Mouse (Mus musculus): ENCODE measurements around the gene D8Ertd738e. TPM values are rescaled to one million over a fixed set of nuclear protein-coding genes. Genes with fewer than 3 reads are reported as not detected.
"Not testable (repeated sequence)": the region's sequence is repeated elsewhere in the genome, so short reads cannot be mapped to it uniquely, and the experiment has no call there.

The D8Ertd738e gene
- 336 and 355 TPM in 2 replicates for polyA plus RNA-seq (2015; fragmentation: Nextera tagmentation; extraction: Ambion mirVana)

GRCm38 (mm10) chr8:84249257-84250170 lies at the start of gene D8Ertd738e:
Gene D8Ertd738e, minus strand, starts transcription at chr8:84249719.
- peak within 1 kb of the TSS; percentile 77 for H3K4me2 ChIP-seq
- WGBS: 4% methylated on average over 52 of the region's 52 CpGs

GRCm38 (mm10) chr8:84297029-84297785 lies 47.7 kb upstream of the D8Ertd738e start:
- H3K9ac ChIP-seq: no peak overlapping the region
- no peaks in the 10 kb centered on the region for H3K4me1 ChIP-seq
- 79% methylated on average over 5 of the region's 5 CpGs for WGBS
- no peak overlapping the region for H3K27ac ChIP-seq
- no peaks in the 10 kb centered on the region for H3K36me3 ChIP-seq
- no peak overlapping the region for H3K4me2 ChIP-seq
- 0 out of 2 replicates have a peak, but pooled peaks cover 2% of the 10 kb centered on the region for H3K9me3 ChIP-seq (replicated peaks)
- H3K27me3 ChIP-seq: no peaks in the 10 kb centered on the region
- ATAC-seq (replicated peaks; ENCODE audit: low FRiP score): no peak
- no peak overlapping the region for H3K4me3 ChIP-seq (replicated peaks)

More at GRCm38 (mm10) chr8:84249257-84250170, at the start of gene D8Ertd738e:
- H3K4me3 ChIP-seq (replicated peaks): peak within 1 kb of the TSS; percentile 82
- peak; percentile 93 for ATAC-seq (replicated peaks; ENCODE audit: low FRiP score)
- H3K9me3 ChIP-seq (replicated peaks): no peaks in the 10 kb centered on the region
- H3K27ac ChIP-seq: peak within 1 kb of the TSS; percentile 80
- peak within 1 kb of the TSS; percentile 85 for H3K9ac ChIP-seq
- H3K36me3 ChIP-seq: peaks cover 79% of the 10 kb centered on the region
- H3K27me3 ChIP-seq: no peaks in the 10 kb centered on the region
- peaks cover 9% of the 10 kb centered on the region for H3K4me1 ChIP-seq

GRCm38 (mm10) chr8:84291688-84292087 lies 42.2 kb upstream of the D8Ertd738e start:
- no peak overlapping the region for H3K9ac ChIP-seq
- H3K4me3 ChIP-seq (replicated peaks): no peak overlapping the region
- no peak overlapping the region for H3K27ac ChIP-seq
- H3K4me2 ChIP-seq: no peak overlapping the region
- no peaks in the 10 kb centered on the region for H3K4me1 ChIP-seq
- 23% methylated on average over 8 of the region's 8 CpGs for WGBS
- H3K27me3 ChIP-seq: no peaks in the 10 kb centered on the region
- H3K36me3 ChIP-seq: no peaks in the 10 kb centered on the region
- H3K9me3 ChIP-seq (replicated peaks): no peaks in the 10 kb centered on the region
- no peak for ATAC-seq (replicated peaks; ENCODE audit: low FRiP score)

- H3K9me3 ChIP-seq (replicated peaks): no peaks in the 10 kb centered on the region
- H3K36me3 ChIP-seq: no peaks in the 10 kb centered on the region
- WGBS: 85% methylated on average over 5 of the region's 5 CpGs
- no peaks in the 10 kb centered on the region for H3K27me3 ChIP-seq
- no peak overlapping the region for H3K4me3 ChIP-seq (replicated peaks)
- H3K4me2 ChIP-seq: no peak overlapping the region
- H3K27ac ChIP-seq: no peak overlapping the region
- H3K4me1 ChIP-seq: no peaks in the 10 kb centered on the region
- no peak overlapping the region for H3K9ac ChIP-seq
- no peak for ATAC-seq (replicated peaks; ENCODE audit: low FRiP score)
These were observed 41.6 kb upstream of the D8Ertd738e start for GRCm38 (mm10) chr8:84291086-84291485.

GRCm38 (mm10) chr8:84288892-84289291 lies 39.4 kb upstream of the D8Ertd738e start:
- 59% methylated on average over 2 of the region's 2 CpGs for WGBS
- Histone ChIP-seq H3K4me2 (no peak overlapping the region), H3K4me3 (replicated peaks) (no peak overlapping the region), H3K9ac (no peak overlapping the region), H3K27me3 (no peaks in the 10 kb centered on the region), H3K4me1 (peaks cover 13% of the 10 kb centered on the region), H3K9me3 (replicated peaks) (no peaks in the 10 kb centered on the region), H3K36me3 (no peaks in the 10 kb centered on the region), H3K27ac (no peak overlapping the region)
- no peak for ATAC-seq (replicated peaks; ENCODE audit: low FRiP score)

- H3K27ac ChIP-seq: 0 out of 2 replicates have a peak overlapping the region, but pooled peaks have one; percentile 77
These were observed 36.1 kb upstream of the D8Ertd738e start for GRCm38 (mm10) chr8:84285665-84286064.

GRCm38 (mm10) chr8:84284608-84285063 lies 35.1 kb upstream of the D8Ertd738e start:
- Histone ChIP-seq H3K9me3 (replicated peaks) (no peaks in the 10 kb centered on the region), H3K4me1 (peaks cover 17% of the 10 kb centered on the region), H3K36me3 (no peaks in the 10 kb centered on the region), H3K9ac (0 out of 2 replicates have a peak overlapping the region, but pooled peaks have one; percentile 7), H3K4me3 (replicated peaks) (peak overlapping the region; percentile 34), H3K27ac (peak overlapping the region; percentile 77), H3K4me2 (peak overlapping the region; percentile 53), H3K27me3 (no peaks in the 10 kb centered on the region)
- peak; percentile 40 for ATAC-seq (replicated peaks; ENCODE audit: low FRiP score)
- WGBS: 10% methylated on average over 9 of the region's 9 CpGs

More at GRCm38 (mm10) chr8:84285665-84286064, 36.1 kb upstream of the D8Ertd738e start:
- H3K4me1 ChIP-seq: peaks cover 17% of the 10 kb centered on the region
- not testable (repeated sequence) for H3K4me2 ChIP-seq; H3K27me3 ChIP-seq; H3K9me3 ChIP-seq (replicated peaks); ATAC-seq (replicated peaks; ENCODE audit: low FRiP score); H3K4me3 ChIP-seq (replicated peaks); H3K9ac ChIP-seq; H3K36me3 ChIP-seq
- 60% methylated on average over 5 of the region's 5 CpGs for WGBS

- Histone ChIP-seq H3K4me2 (no peak overlapping the region), H3K27me3 (no peaks in the 10 kb centered on the region), H3K9me3 (replicated peaks) (no peaks in the 10 kb centered on the region), H3K36me3 (no peaks in the 10 kb centered on the region), H3K27ac (no peak overlapping the region), H3K4me3 (replicated peaks) (no peak overlapping the region), H3K4me1 (peaks cover 25% of the 10 kb centered on the region), H3K9ac (no peak overlapping the region)
- no peak for ATAC-seq (replicated peaks; ENCODE audit: low FRiP score)
- 68% methylated on average over 10 of the region's 10 CpGs for WGBS
These were observed 31.3 kb upstream of the D8Ertd738e start for GRCm38 (mm10) chr8:84280777-84281176.

GRCm38 (mm10) chr8:84276447-84276846 lies 26.9 kb upstream of the D8Ertd738e start:
- 71% methylated on average over 1 of the region's 1 CpGs for WGBS
- H3K27ac ChIP-seq: no peak overlapping the region
- no peaks in the 10 kb centered on the region for H3K36me3 ChIP-seq
- H3K4me2 ChIP-seq: no peak overlapping the region
- H3K9me3 ChIP-seq (replicated peaks): no peaks in the 10 kb centered on the region
- no peak overlapping the region for H3K9ac ChIP-seq
- H3K4me1 ChIP-seq: peaks cover 8% of the 10 kb centered on the region; the same call in 1 of the 2 replicates
- H3K4me3 ChIP-seq (replicated peaks): no peak overlapping the region
- ATAC-seq (replicated peaks; ENCODE audit: low FRiP score): no peak
- H3K27me3 ChIP-seq: no peaks in the 10 kb centered on the region; the same call in 1 of the 2 replicates

- H3K9ac ChIP-seq: no peak overlapping the region
- no peak overlapping the region for H3K27ac ChIP-seq
- no peaks in the 10 kb centered on the region; the same call in 1 of the 2 replicates for H3K27me3 ChIP-seq
- H3K9me3 ChIP-seq (replicated peaks): no peaks in the 10 kb centered on the region
- H3K4me1 ChIP-seq: peaks cover 16% of the 10 kb centered on the region
- no peaks in the 10 kb centered on the region for H3K36me3 ChIP-seq
- no peak overlapping the region for H3K4me2 ChIP-seq
- no peak for ATAC-seq (replicated peaks; ENCODE audit: low FRiP score)
- H3K4me3 ChIP-seq (replicated peaks): no peak overlapping the region
- WGBS: 83% methylated on average over 3 of the region's 3 CpGs
These were observed 24.4 kb upstream of the D8Ertd738e start for GRCm38 (mm10) chr8:84273968-84274367.

GRCm38 (mm10) chr8:84272302-84272701 lies 22.8 kb upstream of the D8Ertd738e start:
- no peak overlapping the region for H3K27ac ChIP-seq
- H3K9me3 ChIP-seq (replicated peaks): no peaks in the 10 kb centered on the region
- no peak overlapping the region for H3K4me3 ChIP-seq (replicated peaks)
- H3K4me2 ChIP-seq: no peak overlapping the region
- H3K4me1 ChIP-seq: peaks cover 14% of the 10 kb centered on the region
- H3K36me3 ChIP-seq: peaks cover 6% of the 10 kb centered on the region
- 84% methylated on average over 4 of the region's 4 CpGs for WGBS
- ATAC-seq (replicated peaks; ENCODE audit: low FRiP score): no peak
- H3K27me3 ChIP-seq: no peaks in the 10 kb centered on the region; the same call in 1 of the 2 replicates
- H3K9ac ChIP-seq: no peak overlapping the region

Data from kidney, embryonic 15.5 days (tissue).